Mouse (Mus musculus) lung, postnatal 0 days (tissue): ENCODE measurements around the gene Gm20696. TPM values are rescaled to one million over a fixed set of nuclear protein-coding genes. Genes with fewer than 3 reads are reported as not detected.

ENCODE experiments used
- ATAC-seq: fragments of 200-750 bp; cut with Nextera tagmentation; 2 replicates; pipeline ENCODE4 v1.8.0; 2017; ENCODE audit warnings: moderate library complexity
- DNase-seq: peaks from one replicate; pipeline ENCODE4 v3.0.0-alpha.2; 2016; ENCODE audit warnings: low spot score
- H3K27ac ChIP-seq: fragments of 300-500 bp; sonication (generic); 2 replicates; pipeline ENCODE4 v1.5.1; 2014; ENCODE audit warnings: antibody characterized with exemption, mild to moderate bottlenecking, low read length, mixed read lengths
- H3K27me3 ChIP-seq: fragments of 300-500 bp; sonication (generic); replicated peaks from 2 replicates; pipeline ENCODE4 v1.6.1; 2014; ENCODE audit warnings: low read length, mixed read lengths; ENCODE audit not compliant: insufficient read depth
- H3K36me3 ChIP-seq: fragments of 300-500 bp; sonication (generic); 2 replicates; pipeline ENCODE4 v1.6.1; 2014; ENCODE audit warnings: low read length, mixed read lengths; ENCODE audit not compliant: insufficient read depth
- H3K4me1 ChIP-seq: fragments of 300-500 bp; sonication (generic); 2 replicates; pipeline ENCODE4 v1.6.1; 2014; ENCODE audit warnings: antibody characterized with exemption, low read depth, low read length, mixed read lengths; ENCODE audit not compliant: insufficient read depth
- H3K4me2 ChIP-seq: fragments of 300-500 bp; sonication (generic); replicated peaks from 2 replicates; pipeline ENCODE4 v1.6.1; 2014; ENCODE audit warnings: low read depth, mild to moderate bottlenecking, low read length, moderate library complexity, mixed read lengths
- H3K4me3 ChIP-seq: fragments of 300-500 bp; sonication (generic); 2 replicates; pipeline ENCODE4 v1.5.1; 2014; ENCODE audit warnings: low read depth, low read length
- H3K9ac ChIP-seq: fragments of 300-500 bp; sonication (generic); replicated peaks from 2 replicates; pipeline ENCODE4 v1.6.1; 2014; ENCODE audit warnings: low read depth, mild to moderate bottlenecking
- H3K9me3 ChIP-seq: fragments of 300-500 bp; sonication (generic); 2 replicates; pipeline ENCODE4 v1.6.1; 2016; ENCODE audit warnings: low read length, mixed read lengths
- CTCF ChIP-seq: IDR thresholded peaks from 2 replicates; pipeline ENCODE4 v1.5.1; 2016; ENCODE audit warnings: antibody characterized with exemption, mild to moderate bottlenecking
- EP300 ChIP-seq: IDR thresholded peaks from 2 replicates; pipeline ENCODE4 v1.6.1; 2016; ENCODE audit warnings: antibody characterized with exemption, mild to moderate bottlenecking, control low read depth
- whole genome bisulfite sequencing: fragments of 180-500 bp; shearing (Covaris S2); extraction: QIAGEN DNeasy Blood & Tissue Kit; methylation state at CpG from one replicate; pipeline ENCODE4 v1.1.7; 2014; 5-methylcytosine and 5-hydroxymethylcytosine counted together
- polyA plus RNA-seq: library from polyadenylated mRNA; unstranded; fragments of >200 nt; fragmentation: Nextera tagmentation; extraction: Ambion mirVana; gene quantifications from 2 replicates; pipeline ENCODE4 v1.2.1, GENCODE M21; 2015

Gene Gm20696
- polyA plus RNA-seq, 1 experiment from 2014 or later, result 2.3 TPM

GRCm38 (mm10) chr6:99337575-99337974, 329.0 kb downstream of the Gm20696 start:
- no peak overlapping the region for H3K27ac ChIP-seq
- TF ChIP-seq EP300, result no peak
- H3K9ac ChIP-seq, result no peak overlapping the region
- no peaks in the 10 kb centered on the region for H3K9me3 ChIP-seq
- H3K4me3 ChIP-seq, result no peak overlapping the region
- H3K27me3 ChIP-seq, result no peaks in the 10 kb centered on the region
- ATAC-seq (no peak), DNase-seq (peak; percentile 33)
- no peaks in the 10 kb centered on the region for H3K36me3 ChIP-seq
- WGBS, result 15% methylated on average over 6 of the region's 6 CpGs
- 0 out of 2 replicates have a peak overlapping the region, but pooled peaks have one; percentile 8 for H3K4me2 ChIP-seq
- 0 out of 2 replicates have a peak, but pooled peaks cover 3% of the 10 kb centered on the region for H3K4me1 ChIP-seq

GRCm38 (mm10) chr6:99336191-99336590, 330.4 kb downstream of the Gm20696 start:
- Histone ChIP-seq H3K27ac (no peak overlapping the region), H3K9me3 (no peaks in the 10 kb centered on the region), H3K9ac (no peak overlapping the region), H3K27me3 (no peaks in the 10 kb centered on the region), H3K4me3 (no peak overlapping the region), H3K4me1 (0 out of 2 replicates have a peak, but pooled peaks cover 3% of the 10 kb centered on the region), H3K36me3 (no peaks in the 10 kb centered on the region), H3K4me2 (no peak overlapping the region)
- DNase-seq, result no peak
- no peak for TF ChIP-seq CTCF
- no peak for TF ChIP-seq EP300
- WGBS, result 61% methylated on average over 5 of the region's 5 CpGs
- no peak for ATAC-seq

GRCm38 (mm10) chr6:99335174-99335830, 331.3 kb downstream of the Gm20696 start:
- H3K4me2 ChIP-seq, result 0 out of 2 replicates have a peak overlapping the region, but pooled peaks have one; percentile 5
- TF ChIP-seq CTCF (no peak), EP300 (peak; percentile 73)
- no peaks in the 10 kb centered on the region for H3K36me3 ChIP-seq
- no peaks in the 10 kb centered on the region for H3K9me3 ChIP-seq
- ATAC-seq (peak; percentile 65), DNase-seq (peak; percentile 66)
- 58% methylated on average over 13 of the region's 13 CpGs for WGBS
- 0 out of 2 replicates have a peak, but pooled peaks cover 3% of the 10 kb centered on the region for H3K4me1 ChIP-seq
- no peaks in the 10 kb centered on the region for H3K27me3 ChIP-seq
- H3K9ac ChIP-seq, result no peak overlapping the region
- no peak overlapping the region for H3K4me3 ChIP-seq
- no peak overlapping the region for H3K27ac ChIP-seq

GRCm38 (mm10) chr6:99334255-99334654, 332.3 kb downstream of the Gm20696 start:
- H3K9ac ChIP-seq, result no peak overlapping the region
- H3K4me1 ChIP-seq, result 0 out of 2 replicates have a peak, but pooled peaks cover 3% of the 10 kb centered on the region
- no peaks in the 10 kb centered on the region for H3K27me3 ChIP-seq
- no peak overlapping the region for H3K27ac ChIP-seq
- no peak overlapping the region for H3K4me3 ChIP-seq
- DNase-seq (no peak), ATAC-seq (no peak)
- no peak for TF ChIP-seq CTCF
- TF ChIP-seq EP300, result no peak
- H3K4me2 ChIP-seq, result no peak overlapping the region
- 96% methylated on average over 3 of the region's 3 CpGs for WGBS
- H3K9me3 ChIP-seq, result no peaks in the 10 kb centered on the region
- no peaks in the 10 kb centered on the region for H3K36me3 ChIP-seq

- no peak for ATAC-seq
- no peak overlapping the region for H3K27ac ChIP-seq
- H3K4me1 ChIP-seq, result 0 out of 2 replicates have a peak, but pooled peaks cover 3% of the 10 kb centered on the region
- no peak overlapping the region for H3K4me3 ChIP-seq
- no peak for DNase-seq
- TF ChIP-seq EP300 (no peak), CTCF (no peak)
- no peaks in the 10 kb centered on the region for H3K27me3 ChIP-seq
- WGBS, result 85% methylated on average over 5 of the region's 5 CpGs
- H3K4me2 ChIP-seq, result no peak overlapping the region
- H3K9ac ChIP-seq, result no peak overlapping the region
- H3K9me3 ChIP-seq, result no peaks in the 10 kb centered on the region
- no peaks in the 10 kb centered on the region for H3K36me3 ChIP-seq
Observed at GRCm38 (mm10) chr6:99333127-99333526, 333.5 kb downstream of the Gm20696 start.

GRCm38 (mm10) chr6:99330169-99330568, 336.4 kb downstream of the Gm20696 start:
- H3K4me2 ChIP-seq, result no peak overlapping the region
- DNase-seq, result no peak
- H3K27ac ChIP-seq, result no peak overlapping the region
- H3K9me3 ChIP-seq, result no peaks in the 10 kb centered on the region
- no peaks in the 10 kb centered on the region for H3K27me3 ChIP-seq
- 96% methylated on average over 4 of the region's 4 CpGs for WGBS
- H3K9ac ChIP-seq, result no peak overlapping the region
- ATAC-seq, result no peak
- TF ChIP-seq CTCF (no peak), EP300 (no peak)
- H3K4me3 ChIP-seq, result no peak overlapping the region
- H3K4me1 ChIP-seq, result no peaks in the 10 kb centered on the region
- H3K36me3 ChIP-seq, result no peaks in the 10 kb centered on the region
